Mouse (Mus musculus) brain, embryonic 14.5 days (tissue): Measurements from ENCODE around the gene Selenoo. TPM values are rescaled to one million over a fixed set of nuclear protein-coding genes. Genes with fewer than 3 reads are reported as not detected.

Experiments used
- DNase-seq: peaks from one replicate; pipeline ENCODE4 v3.0.0-alpha.2; 2011; ENCODE audit warnings: low read depth
- CTCF ChIP-seq: fragments of 200-500 bp; IDR thresholded peaks from 2 replicates; pipeline ENCODE4 v1.5.1; 2012; ENCODE audit warnings: inconsistent platforms, mild to moderate bottlenecking, moderate library complexity, borderline replicate concordance; ENCODE audit not compliant: insufficient read depth, insufficient read length; ENCODE audit errors: extremely low read depth
- POLR2A ChIP-seq: fragments of 200-500 bp; IDR thresholded peaks from 2 replicates; pipeline ENCODE4 v1.6.1; 2012; ENCODE audit warnings: mild to moderate bottlenecking, inconsistent platforms, borderline replicate concordance; ENCODE audit not compliant: poor library complexity, insufficient read depth, insufficient read length, severe bottlenecking; ENCODE audit errors: extremely low read depth
- polyA plus RNA-seq: library from polyadenylated mRNA; depleted of rRNA; stranded (reverse); fragments of >200 nt; gene quantifications from 2 replicates; pipeline ENCODE4 v1.2.3, GENCODE M21; 2012

Selenoo gene
- polyA plus RNA-seq, 1 experiment: 37.9 TPM

- TF ChIP-seq POLR2A: no peak
- no peak for TF ChIP-seq CTCF
- no peak for DNase-seq
Observed at GRCm38 (mm10) chr15:89064891-89065290, 24.0 kb upstream of the Selenoo start.

- no peak for DNase-seq
- TF ChIP-seq POLR2A: no peak
- no peak for TF ChIP-seq CTCF
Observed at GRCm38 (mm10) chr15:89067609-89068008, 21.3 kb upstream of the Selenoo start.

GRCm38 (mm10) chr15:89068226-89068625, 20.7 kb upstream of the Selenoo start:
- TF ChIP-seq POLR2A: no peak
- TF ChIP-seq CTCF: no peak
- DNase-seq: no peak

GRCm38 (mm10) chr15:89069336-89069840, 19.5 kb upstream of the Selenoo start:
- TF ChIP-seq POLR2A: no peak
- DNase-seq: no peak

GRCm38 (mm10) chr15:89070606-89071005, 18.3 kb upstream of the Selenoo start:
- TF ChIP-seq POLR2A (no peak), CTCF (no peak)
- DNase-seq: no peak

- no peak for DNase-seq
- TF ChIP-seq POLR2A: no peak
- TF ChIP-seq CTCF: no peak
Observed at GRCm38 (mm10) chr15:89073993-89074603, 14.8 kb upstream of the Selenoo start.

GRCm38 (mm10) chr15:89074613-89075477, 14.0 kb upstream of the Selenoo start, which contains the start of gene Trabd:
Gene Trabd (plus strand): TSS chr15:89075124.
- TF ChIP-seq CTCF (no peak), POLR2A (no peak)
- DNase-seq: peak; percentile 27

GRCm38 (mm10) chr15:89075478-89076147, 13.3 kb upstream of the Selenoo start:
- TF ChIP-seq CTCF (peak; percentile 17; the same call in 1 of the 2 replicates), POLR2A (peak; percentile 56; the same call in 1 of the 2 replicates)
- peak; percentile 95 for DNase-seq

GRCm38 (mm10) chr15:89076156-89076731, 12.6 kb upstream of the Selenoo start:
- TF ChIP-seq CTCF (no peak), POLR2A (no peak)
- DNase-seq: peak; percentile 65

- TF ChIP-seq POLR2A (no peak), CTCF (no peak)
- no peak for DNase-seq
Observed at GRCm38 (mm10) chr15:89078208-89078836, 10.6 kb upstream of the Selenoo start.

GRCm38 (mm10) chr15:89083906-89084305, 5.0 kb upstream of the Selenoo start:
- no peak for DNase-seq
- TF ChIP-seq CTCF (no peak), POLR2A (no peak)

GRCm38 (mm10) chr15:89084826-89085225, 4.1 kb upstream of the Selenoo start:
- no peak for DNase-seq
- TF ChIP-seq CTCF (no peak), POLR2A (no peak)
